Mouse (Mus musculus): ENCODE measurements at regions not wholly inside any gene's neighbourhood (a gene's known extent, or its start where the extent isn't known, plus 50 kb on each side); places are given as distances from the start of the nearest gene placed in this dataset.
"Not testable (repeated sequence)": the region's sequence is repeated elsewhere in the genome, so short reads cannot be mapped to it uniquely, and the experiment has no call there.

- Histone ChIP-seq H3K4me1 (ENCODE audit: control insufficient read depth, insufficient read depth, low read length) (no peaks in the 10 kb centered on the region), H3K27ac (replicated peaks; ENCODE audit: low read depth, low read length) (no peak overlapping the region), H3K27me3 (ENCODE audit: control insufficient read depth, insufficient read depth, low read length) (no peaks in the 10 kb centered on the region), H3K4me3 (ENCODE audit: low read depth, low read length) (no peak overlapping the region), H3K4me2 (ENCODE audit: low read depth, low read length) (no peak overlapping the region), H3K9ac (replicated peaks; ENCODE audit: low read length) (no peak overlapping the region), H3K9me3 (replicated peaks; ENCODE audit: control insufficient read depth, low read length) (no peaks in the 10 kb centered on the region), H3K36me3 (replicated peaks; ENCODE audit: control insufficient read depth, insufficient read depth, low read depth, low read length) (no peaks in the 10 kb centered on the region)
- ATAC-seq (replicated peaks; ENCODE audit: insufficient number of reproducible peaks, low FRiP score, low TSS enrichment, low read depth): no peak
- 50% methylated on average over 6 of the region's 6 CpGs for WGBS
- peak; percentile 23 for DNase-seq (ENCODE audit: low spot score)
Observed at GRCm38 (mm10) chr13:115825191-115825590, 484.3 kb downstream of the Isl1 start.

- H3K4me3 ChIP-seq (ENCODE audit: low read depth, low read length): no peak overlapping the region
- ATAC-seq (replicated peaks; ENCODE audit: insufficient number of reproducible peaks, low FRiP score, low TSS enrichment, low read depth) (no peak), DNase-seq (ENCODE audit: low spot score) (no peak)
- H3K36me3 ChIP-seq (replicated peaks; ENCODE audit: control insufficient read depth, insufficient read depth, low read depth, low read length): no peaks in the 10 kb centered on the region
- no peaks in the 10 kb centered on the region for H3K9me3 ChIP-seq (replicated peaks; ENCODE audit: control insufficient read depth, low read length)
- no peak overlapping the region for H3K4me2 ChIP-seq (ENCODE audit: low read depth, low read length)
- no peaks in the 10 kb centered on the region for H3K4me1 ChIP-seq (ENCODE audit: control insufficient read depth, insufficient read depth, low read length)
- H3K27ac ChIP-seq (replicated peaks; ENCODE audit: low read depth, low read length): no peak overlapping the region
- 63% methylated on average over 1 of the region's 1 CpGs for WGBS
- no peaks in the 10 kb centered on the region for H3K27me3 ChIP-seq (ENCODE audit: control insufficient read depth, insufficient read depth, low read length)
- H3K9ac ChIP-seq (replicated peaks; ENCODE audit: low read length): no peak overlapping the region
Observed at GRCm38 (mm10) chr13:115822527-115822926, 487.0 kb downstream of the Isl1 start.

- no peaks in the 10 kb centered on the region for H3K27me3 ChIP-seq (ENCODE audit: control insufficient read depth, insufficient read depth, low read length)
- no peaks in the 10 kb centered on the region for H3K4me1 ChIP-seq (ENCODE audit: control insufficient read depth, insufficient read depth, low read length)
- no peak for ATAC-seq (replicated peaks; ENCODE audit: insufficient number of reproducible peaks, low FRiP score, low TSS enrichment, low read depth)
- H3K27ac ChIP-seq (replicated peaks; ENCODE audit: low read depth, low read length): no peak overlapping the region
- H3K4me2 ChIP-seq (ENCODE audit: low read depth, low read length): no peak overlapping the region
- 87% methylated on average over 2 of the region's 2 CpGs for WGBS
- no peak overlapping the region for H3K9ac ChIP-seq (replicated peaks; ENCODE audit: low read length)
- H3K9me3 ChIP-seq (replicated peaks; ENCODE audit: control insufficient read depth, low read length): no peaks in the 10 kb centered on the region
- H3K4me3 ChIP-seq (ENCODE audit: low read depth, low read length): no peak overlapping the region
- no peaks in the 10 kb centered on the region for H3K36me3 ChIP-seq (replicated peaks; ENCODE audit: control insufficient read depth, insufficient read depth, low read depth, low read length)
- no peak for DNase-seq (ENCODE audit: low spot score)
Observed at GRCm38 (mm10) chr13:115814211-115814610, 495.3 kb downstream of the Isl1 start.

GRCm38 (mm10) chr13:115799294-115799693, 510.2 kb downstream of the Isl1 start:
- DNase-seq (ENCODE audit: low spot score): no peak
- Histone ChIP-seq H3K4me3 (ENCODE audit: low read depth, low read length) (no peak overlapping the region), H3K4me2 (ENCODE audit: low read depth, low read length) (no peak overlapping the region), H3K27me3 (ENCODE audit: control insufficient read depth, insufficient read depth, low read length) (no peaks in the 10 kb centered on the region), H3K9me3 (replicated peaks; ENCODE audit: control insufficient read depth, low read length) (no peaks in the 10 kb centered on the region), H3K27ac (replicated peaks; ENCODE audit: low read depth, low read length) (no peak overlapping the region), H3K36me3 (replicated peaks; ENCODE audit: control insufficient read depth, insufficient read depth, low read depth, low read length) (no peaks in the 10 kb centered on the region), H3K4me1 (ENCODE audit: control insufficient read depth, insufficient read depth, low read length) (no peaks in the 10 kb centered on the region), H3K9ac (replicated peaks; ENCODE audit: low read length) (no peak overlapping the region)
- WGBS: 75% methylated on average over 2 of the region's 2 CpGs
- no peak for ATAC-seq (replicated peaks; ENCODE audit: insufficient number of reproducible peaks, low FRiP score, low TSS enrichment, low read depth)

- no peak overlapping the region for H3K9ac ChIP-seq (replicated peaks; ENCODE audit: low read length)
- H3K4me3 ChIP-seq (ENCODE audit: low read depth, low read length): no peak overlapping the region
- ATAC-seq (replicated peaks; ENCODE audit: insufficient number of reproducible peaks, low FRiP score, low TSS enrichment, low read depth) (0 out of 2 replicates have a peak, but pooled peaks have one; percentile 14), DNase-seq (ENCODE audit: low spot score) (peak; percentile 28)
- H3K36me3 ChIP-seq (replicated peaks; ENCODE audit: control insufficient read depth, insufficient read depth, low read depth, low read length): no peaks in the 10 kb centered on the region
- no peaks in the 10 kb centered on the region for H3K4me1 ChIP-seq (ENCODE audit: control insufficient read depth, insufficient read depth, low read length)
- no peak overlapping the region for H3K27ac ChIP-seq (replicated peaks; ENCODE audit: low read depth, low read length)
- no peak overlapping the region for H3K4me2 ChIP-seq (ENCODE audit: low read depth, low read length)
- 47% methylated on average over 7 of the region's 7 CpGs for WGBS
- H3K27me3 ChIP-seq (ENCODE audit: control insufficient read depth, insufficient read depth, low read length): no peaks in the 10 kb centered on the region
- H3K9me3 ChIP-seq (replicated peaks; ENCODE audit: control insufficient read depth, low read length): no peaks in the 10 kb centered on the region
Observed at GRCm38 (mm10) chr13:115751271-115751670, 558.2 kb downstream of the Isl1 start.

- not testable (repeated sequence) for H3K4me2 ChIP-seq (ENCODE audit: low read depth, low read length); H3K27ac ChIP-seq (replicated peaks; ENCODE audit: low read depth, low read length); H3K36me3 ChIP-seq (replicated peaks; ENCODE audit: control insufficient read depth, insufficient read depth, low read depth, low read length); H3K4me3 ChIP-seq (ENCODE audit: low read depth, low read length); H3K9ac ChIP-seq (replicated peaks; ENCODE audit: low read length); H3K4me1 ChIP-seq (ENCODE audit: control insufficient read depth, insufficient read depth, low read length); DNase-seq (ENCODE audit: low spot score); H3K27me3 ChIP-seq (ENCODE audit: control insufficient read depth, insufficient read depth, low read length); H3K9me3 ChIP-seq (replicated peaks; ENCODE audit: control insufficient read depth, low read length)
- WGBS: 60% methylated on average over 1 of the region's 1 CpGs
- 0 out of 2 replicates have a peak, but pooled peaks have one; percentile 72 for ATAC-seq (replicated peaks; ENCODE audit: insufficient number of reproducible peaks, low FRiP score, low TSS enrichment, low read depth)
Observed at GRCm38 (mm10) chr13:115742080-115742479, 567.4 kb downstream of the Isl1 start.

- Histone ChIP-seq H3K9ac (replicated peaks; ENCODE audit: low read length) (no peak overlapping the region), H3K9me3 (replicated peaks; ENCODE audit: control insufficient read depth, low read length) (no peaks in the 10 kb centered on the region), H3K27me3 (ENCODE audit: control insufficient read depth, insufficient read depth, low read length) (no peaks in the 10 kb centered on the region), H3K36me3 (replicated peaks; ENCODE audit: control insufficient read depth, insufficient read depth, low read depth, low read length) (no peaks in the 10 kb centered on the region), H3K27ac (replicated peaks; ENCODE audit: low read depth, low read length) (no peak overlapping the region), H3K4me1 (ENCODE audit: control insufficient read depth, insufficient read depth, low read length) (no peaks in the 10 kb centered on the region), H3K4me3 (ENCODE audit: low read depth, low read length) (no peak overlapping the region), H3K4me2 (ENCODE audit: low read depth, low read length) (no peak overlapping the region)
- ATAC-seq (replicated peaks; ENCODE audit: insufficient number of reproducible peaks, low FRiP score, low TSS enrichment, low read depth): no peak
- 75% methylated on average over 5 of the region's 5 CpGs for WGBS
- DNase-seq (ENCODE audit: low spot score): peak; percentile 9
Observed at GRCm38 (mm10) chr13:115727986-115728385, 581.5 kb downstream of the Isl1 start.

- H3K4me1 ChIP-seq (ENCODE audit: control insufficient read depth, insufficient read depth, low read length): no peaks in the 10 kb centered on the region
- no peaks in the 10 kb centered on the region for H3K27me3 ChIP-seq (ENCODE audit: control insufficient read depth, insufficient read depth, low read length)
- H3K9ac ChIP-seq (replicated peaks; ENCODE audit: low read length): no peak overlapping the region
- H3K36me3 ChIP-seq (replicated peaks; ENCODE audit: control insufficient read depth, insufficient read depth, low read depth, low read length): no peaks in the 10 kb centered on the region
- H3K9me3 ChIP-seq (replicated peaks; ENCODE audit: control insufficient read depth, low read length): no peaks in the 10 kb centered on the region
- H3K27ac ChIP-seq (replicated peaks; ENCODE audit: low read depth, low read length): no peak overlapping the region
- no peak overlapping the region for H3K4me3 ChIP-seq (ENCODE audit: low read depth, low read length)
- WGBS: 59% methylated on average over 5 of the region's 5 CpGs
- no peak overlapping the region for H3K4me2 ChIP-seq (ENCODE audit: low read depth, low read length)
- DNase-seq (ENCODE audit: low spot score) (no peak), ATAC-seq (replicated peaks; ENCODE audit: insufficient number of reproducible peaks, low FRiP score, low TSS enrichment, low read depth) (no peak)
Observed at GRCm38 (mm10) chr13:115725356-115725952, 584.0 kb downstream of the Isl1 start.
